Mouse (Mus musculus) ES-E14 (cell line): ENCODE measurements around the gene Smarca2.

Source experiments
- CHD2 ChIP-seq: IDR thresholded peaks from 2 replicates; pipeline ENCODE4 v1.6.1; 2014; ENCODE audit warnings: mild to moderate bottlenecking, low read depth, low read length, inconsistent platforms
- HCFC1 ChIP-seq: IDR thresholded peaks from 2 replicates; pipeline ENCODE4 v1.6.1; 2012; ENCODE audit warnings: low read length, inconsistent platforms, borderline replicate concordance; ENCODE audit not compliant: insufficient read depth
- MAFK ChIP-seq: IDR thresholded peaks from 2 replicates; pipeline ENCODE4 v1.6.1; 2014; ENCODE audit warnings: mild to moderate bottlenecking, low read depth, low read length, inconsistent platforms; ENCODE audit not compliant: insufficient read depth
- ZC3H11A ChIP-seq: IDR thresholded peaks from 2 replicates; pipeline ENCODE4 v1.6.1; 2012; ENCODE audit warnings: low read depth, mild to moderate bottlenecking, inconsistent platforms, low read length, borderline replicate concordance
- ZNF384 ChIP-seq: IDR thresholded peaks from 2 replicates; pipeline ENCODE4 v1.6.1; 2012; ENCODE audit warnings: low read depth, low read length, inconsistent platforms

GRCm38 (mm10) chr19:26566109-26566508 lies 38.7 kb upstream of the Smarca2 start:
- TF ChIP-seq MAFK (no peak), CHD2 (no peak), ZNF384 (no peak), HCFC1 (no peak), ZC3H11A (no peak)
